Mouse (Mus musculus) 3134 (cell line): ENCODE measurements around the gene H2al1m.
"Not testable (repeated sequence)": the region's sequence is repeated elsewhere in the genome, so short reads cannot be mapped to it uniquely, and the experiment has no call there.

Experiments used
- DNase-seq: peaks from one replicate; pipeline ENCODE4 v3.0.0-alpha.2; 2011; ENCODE audit warnings: low spot score; ENCODE audit not compliant: insufficient read length; ENCODE audit errors: extremely low read depth

H2al1m gene

DNA sequence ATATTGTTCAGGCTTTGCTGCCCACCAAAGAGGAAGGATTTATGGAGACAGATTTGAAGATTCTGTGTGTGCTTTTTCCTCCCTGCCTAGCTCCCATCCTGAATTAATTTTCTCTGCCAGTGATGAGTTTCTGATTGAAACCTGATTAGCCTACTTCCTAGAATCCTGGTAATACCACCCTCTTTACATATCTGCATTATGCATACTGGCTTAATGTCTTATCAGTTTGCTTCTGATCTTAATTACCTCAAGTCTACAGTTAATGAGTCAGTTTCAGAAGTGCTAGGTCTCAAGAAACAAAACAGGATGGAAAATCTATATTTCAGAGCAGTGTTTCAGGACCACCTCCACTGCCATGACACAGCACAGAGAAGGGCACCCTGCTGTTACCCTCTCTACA, 32.9 kb downstream of the H2al1m start:
- not testable (repeated sequence) for DNase-seq

DNA sequence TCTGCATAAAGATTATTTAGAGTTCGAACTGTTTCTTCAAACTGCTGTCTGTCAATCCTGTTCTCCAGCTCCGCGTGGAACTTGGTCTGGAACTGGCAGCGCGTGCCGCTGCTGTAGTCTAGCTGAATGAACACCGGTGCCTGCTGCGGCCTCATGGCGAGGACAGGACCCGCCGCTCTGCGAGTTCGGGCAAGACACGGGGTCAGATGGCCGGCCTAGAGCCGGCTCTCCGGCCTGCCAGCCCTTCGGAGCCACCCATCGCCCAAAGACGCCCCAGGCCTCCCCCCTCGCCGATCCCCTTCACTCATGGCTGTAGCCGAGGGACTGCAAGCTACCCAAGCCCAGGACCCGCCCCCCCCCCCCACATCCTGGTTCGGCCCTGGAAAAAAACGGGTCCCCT, 44.4 kb downstream of the H2al1m start:
- not testable (repeated sequence) for DNase-seq

- peak; percentile 62 for DNase-seq
Observed at GRCm38 (mm10) chrX:9332366-9332962, 48.9 kb downstream of the H2al1m start.

GRCm38 (mm10) chrX:9333035-9333434, 49.5 kb downstream of the H2al1m start:
- DNase-seq, result not testable (repeated sequence)
